Mouse (Mus musculus) stomach, postnatal 0 days (tissue): ENCODE results near the gene Ssx2ip.

Source experiments
- CTCF ChIP-seq: IDR thresholded peaks from 2 replicates; pipeline ENCODE4 v1.5.1; 2016; ENCODE audit warnings: antibody characterized with exemption, low read depth, mild to moderate bottlenecking, moderate library complexity
- EP300 ChIP-seq: optimal IDR thresholded peaks from 2 replicates; pipeline ENCODE3; 2016; ENCODE audit warnings: antibody characterized with exemption

DNA sequence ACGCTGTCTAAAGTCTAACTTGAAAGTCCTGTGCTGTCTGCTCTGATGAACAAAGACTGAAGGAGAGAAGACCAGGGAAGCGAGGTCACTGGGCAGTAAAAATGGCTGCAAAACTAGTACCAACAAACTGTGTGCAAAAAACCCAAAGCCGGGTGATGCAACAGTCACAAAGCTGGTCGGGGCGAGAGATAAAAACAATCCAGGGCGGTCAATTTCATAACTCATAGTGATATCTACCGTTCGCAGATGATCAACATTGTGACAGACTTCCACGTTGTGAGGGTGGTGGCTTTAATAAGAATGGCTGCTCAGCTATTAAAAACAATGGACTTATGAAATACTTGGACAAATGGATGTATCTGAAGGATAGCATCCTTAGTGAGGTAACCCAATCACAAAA, 39.0 kb upstream of the Ssx2ip start:
- TF ChIP-seq CTCF (no peak), EP300 (no peak)
